Mouse (Mus musculus) left cerebral cortex, adult 2 months (tissue): ENCODE measurements at regions not wholly inside any gene's neighbourhood (a gene's known extent, or its start where the extent isn't known, plus 50 kb on each side); places are given as distances from the start of the nearest gene placed in this dataset.
"Not testable (repeated sequence)": the region's sequence is repeated elsewhere in the genome, so short reads cannot be mapped to it uniquely, and the experiment has no call there.

Experiments used
- DNase-seq, 2 experiments: peaks; one replicate each; pipeline ENCODE4 v3.0.0; 2021 to 2022; ENCODE audit warnings: low spot score in 2 of 2, mixed read lengths in 1 of 2; ENCODE audit errors: extremely low spot score in 1 of 2
- H3K27ac ChIP-seq: fragments of 200-600 bp; 2 replicates; pipeline ENCODE4 v1.8.1; 2022
- H3K4me3 ChIP-seq: fragments of 200-600 bp; 2 replicates; pipeline ENCODE4 v1.8.1; 2022
- CTCF ChIP-seq: fragments of 200-600 bp; IDR thresholded peaks from 2 replicates; pipeline ENCODE4 v1.8.1; 2022; ENCODE audit warnings: antibody characterized with exemption, mild to moderate bottlenecking, moderate library complexity
- intact Hi-C: fragments of 180-260 bp; cut with DNase I; formaldehyde crosslinking; loops from one replicate; pipeline ENCODE4 v1.15.1; 2025

GRCm38 (mm10) chr1:64413181-64413560 lies 119.3 kb upstream of the Creb1 start:
- TF ChIP-seq CTCF: no peak
- intact Hi-C loops: no loop called here
- DNase-seq: no peak
- H3K4me3 ChIP-seq: no peak overlapping the region
- no peak overlapping the region for H3K27ac ChIP-seq

- intact Hi-C loops: no loop called here
- no peak for TF ChIP-seq CTCF
- no peak for DNase-seq
- H3K4me3 ChIP-seq: no peak overlapping the region
- no peak overlapping the region for H3K27ac ChIP-seq
These were observed 119.8 kb upstream of the Creb1 start for GRCm38 (mm10) chr1:64412481-64413180.

- intact Hi-C loops: no loop called here
- Histone ChIP-seq H3K4me3 (no peak overlapping the region), H3K27ac (no peak overlapping the region)
- no peak for TF ChIP-seq CTCF
- no peak for DNase-seq
These were observed 120.5 kb upstream of the Creb1 start for GRCm38 (mm10) chr1:64411851-64412480.

- DNase-seq: peak in 1 of 2 experiments; percentile 11
- H3K27ac ChIP-seq: no peak overlapping the region
- TF ChIP-seq CTCF: no peak
- intact Hi-C loops: no loop called here
- no peak overlapping the region for H3K4me3 ChIP-seq
These were observed 123.5 kb upstream of the Creb1 start for GRCm38 (mm10) chr1:64408807-64409582.

GRCm38 (mm10) chr1:64391525-64391924 lies 140.9 kb upstream of the Creb1 start:
- no peak for DNase-seq
- no peak overlapping the region for H3K27ac ChIP-seq
- intact Hi-C loops: no loop called here
- no peak overlapping the region for H3K4me3 ChIP-seq
- no peak for TF ChIP-seq CTCF

GRCm38 (mm10) chr1:64381264-64381663 lies 151.2 kb upstream of the Creb1 start:
- DNase-seq: no peak
- no peak overlapping the region for H3K4me3 ChIP-seq
- no peak for TF ChIP-seq CTCF
- H3K27ac ChIP-seq: no peak overlapping the region
- intact Hi-C loops: no loop called here

GRCm38 (mm10) chr1:64376426-64376825 lies 156.0 kb upstream of the Creb1 start:
- H3K27ac ChIP-seq, DNase-seq, H3K4me3 ChIP-seq, intact Hi-C loops: not testable (repeated sequence)

GRCm38 (mm10) chr1:64374286-64375071 lies 158.0 kb upstream of the Creb1 start:
- no peak for TF ChIP-seq CTCF
- DNase-seq: no peak
- intact Hi-C loops: no loop called here
- Histone ChIP-seq H3K27ac (no peak overlapping the region), H3K4me3 (no peak overlapping the region)

- no peak for TF ChIP-seq CTCF
- no peak overlapping the region for H3K27ac ChIP-seq
- DNase-seq: no peak
- intact Hi-C loops: loop anchor here (5.0 kb wide), 1 partner anchor 38 kb away; no protein-coding TSS in a partner anchor
- no peak overlapping the region for H3K4me3 ChIP-seq
These were observed 168.3 kb upstream of the Creb1 start for GRCm38 (mm10) chr1:64364095-64364494.

- no peak for DNase-seq
- H3K27ac ChIP-seq: no peak overlapping the region
- H3K4me3 ChIP-seq: no peak overlapping the region
- TF ChIP-seq CTCF: no peak
- intact Hi-C loops: loop anchor here (5.0 kb wide), 1 partner anchor 40 kb away; no protein-coding TSS in a partner anchor
These were observed 170.3 kb upstream of the Creb1 start for GRCm38 (mm10) chr1:64361959-64362638.

GRCm38 (mm10) chr1:64343268-64343667 lies 189.2 kb upstream of the Creb1 start:
- no peak overlapping the region for H3K4me3 ChIP-seq
- TF ChIP-seq CTCF: no peak
- DNase-seq: no peak
- H3K27ac ChIP-seq: no peak overlapping the region
- intact Hi-C loops: no loop called here
